Comparison of ENCODE assay signal across 7 mouse cellular contexts in the genomic region with DNA sequence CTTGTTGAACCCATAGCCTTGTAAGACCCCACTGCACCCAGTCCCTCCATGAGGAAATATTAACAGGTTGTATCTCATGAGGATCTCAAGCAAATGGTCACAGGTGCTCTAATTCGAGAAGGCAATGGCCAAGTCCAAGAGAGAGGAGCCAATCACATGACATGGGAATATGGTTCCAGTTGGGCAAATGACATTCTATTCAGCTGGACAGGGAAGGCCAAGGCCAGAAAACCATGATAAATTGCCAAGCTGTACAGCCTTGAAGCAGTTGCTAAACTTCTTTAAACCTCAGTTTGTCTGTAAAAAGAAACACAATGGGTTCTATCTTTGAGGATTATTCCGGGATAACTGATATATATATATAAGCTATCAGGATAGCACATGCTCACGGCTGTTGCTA.
"Had no signal": no experiment of that assay in that cellular context is flagged by ENCODE, and none has a peak within 500 bp of the region (broad histone marks: within the 10 kb centered on the region; RNA-seq: fewer than 3 reads in every experiment).

No protein-coding gene starts in this region.

- DNase-seq: lung, adult 2 months; lung, postnatal 14 days; lung, postnatal 36 days; right cerebral cortex, postnatal 14 days; thymus, adult 2 months; thymus, postnatal 25 days; thymus, postnatal 4 days had no signal
